Mouse (Mus musculus) E14TG2a.4 (cell line): ENCODE data around the gene Ube2l3.

Experiments
- H3K27me3 ChIP-seq: 2 replicates; pipeline ENCODE4 v1.6.1; 2014; ENCODE audit warnings: low read length, control low read depth; ENCODE audit not compliant: insufficient read depth
- H3K36me3 ChIP-seq: 2 replicates; pipeline ENCODE4 v1.6.1; 2014; ENCODE audit warnings: low read length, control low read depth; ENCODE audit not compliant: insufficient read depth
- H3K4me1 ChIP-seq: replicated peaks from 2 replicates; pipeline ENCODE4 v1.6.1; 2014; ENCODE audit warnings: low read depth, low read length, control low read depth
- H3K4me3 ChIP-seq: replicated peaks from 2 replicates; pipeline ENCODE4 v1.5.1; 2014; ENCODE audit warnings: mild to moderate bottlenecking, low read length
- H3K9me3 ChIP-seq: 2 replicates; pipeline ENCODE4 v1.6.1; 2014; ENCODE audit warnings: low read length, control low read depth
- CTCF ChIP-seq: conservative IDR thresholded peaks from 2 replicates; pipeline ENCODE4 v1.5.1; 2014; ENCODE audit warnings: low read length
- NANOG ChIP-seq: IDR thresholded peaks from 2 replicates; pipeline ENCODE4 v1.6.1; 2014; ENCODE audit warnings: borderline replicate concordance, low read length, mixed read lengths
- POU5F1 ChIP-seq: IDR thresholded peaks from 2 replicates; pipeline ENCODE4 v1.6.1; 2014; ENCODE audit warnings: low read length, borderline replicate concordance

Gene Ube2l3

DNA sequence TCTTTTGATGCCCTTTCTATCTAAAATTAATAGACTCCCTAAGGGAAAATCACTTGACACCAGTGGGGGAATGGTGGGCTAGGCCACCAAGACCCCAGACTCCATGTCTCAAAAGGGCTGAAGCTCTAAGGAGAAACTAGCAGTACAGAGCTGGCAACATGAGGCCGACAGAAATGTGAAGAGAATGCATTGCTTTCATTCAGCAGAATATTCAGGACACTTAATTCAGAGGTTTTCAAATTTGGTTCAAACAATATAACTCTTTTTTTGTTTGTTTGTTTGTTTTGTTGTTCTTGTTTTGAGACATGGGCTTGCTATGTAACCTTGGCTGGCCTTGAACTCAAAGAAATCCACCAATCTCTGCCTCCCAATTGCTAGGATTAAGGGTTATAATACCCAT lies at the start of gene Ube2l3:
Gene Ube2l3, minus strand, starts transcription at position 101 of the 400 bp plus-strand sequence.
- Histone ChIP-seq H3K4me1 (peaks cover 37% of the 10 kb centered on the region), H3K27me3 (peaks cover 12% of the 10 kb centered on the region), H3K9me3 (no peaks in the 10 kb centered on the region), H3K36me3 (peaks cover 21% of the 10 kb centered on the region), H3K4me3 (peak within 1 kb of the TSS; percentile 98)
- TF ChIP-seq POU5F1 = no peak
- no peak for TF ChIP-seq NANOG
- no peak for TF ChIP-seq CTCF

GRCm38 (mm10) chr16:17251539-17251938 lies 49.1 kb upstream of the Ube2l3 start:
- Histone ChIP-seq H3K4me1 (peaks cover 98% of the 10 kb centered on the region), H3K4me3 (peak overlapping the region; percentile 64), H3K9me3 (no peaks in the 10 kb centered on the region), H3K27me3 (no peaks in the 10 kb centered on the region), H3K36me3 (peaks cover 44% of the 10 kb centered on the region)
- TF ChIP-seq POU5F1 = no peak

- TF ChIP-seq CTCF (no peak), POU5F1 (no peak), NANOG (no peak)
- H3K4me1 ChIP-seq = peaks cover 100% of the 10 kb centered on the region
- H3K36me3 ChIP-seq = peaks cover 29% of the 10 kb centered on the region
- no peaks in the 10 kb centered on the region for H3K27me3 ChIP-seq
- 0 out of 2 replicates have a peak overlapping the region, but pooled peaks have one; percentile 10 for H3K4me3 ChIP-seq
- no peaks in the 10 kb centered on the region for H3K9me3 ChIP-seq
These were observed 46.7 kb upstream of the Ube2l3 start for GRCm38 (mm10) chr16:17249135-17249534.

- H3K4me3 ChIP-seq = 0 out of 2 replicates have a peak overlapping the region, but pooled peaks have one; percentile 5
- no peaks in the 10 kb centered on the region for H3K9me3 ChIP-seq
- peaks cover 23% of the 10 kb centered on the region for H3K36me3 ChIP-seq
- peaks cover 100% of the 10 kb centered on the region for H3K4me1 ChIP-seq
- TF ChIP-seq POU5F1 (no peak), CTCF (no peak), NANOG (no peak)
- H3K27me3 ChIP-seq = no peaks in the 10 kb centered on the region
These were observed 45.3 kb upstream of the Ube2l3 start for GRCm38 (mm10) chr16:17247727-17248126.

DNA sequence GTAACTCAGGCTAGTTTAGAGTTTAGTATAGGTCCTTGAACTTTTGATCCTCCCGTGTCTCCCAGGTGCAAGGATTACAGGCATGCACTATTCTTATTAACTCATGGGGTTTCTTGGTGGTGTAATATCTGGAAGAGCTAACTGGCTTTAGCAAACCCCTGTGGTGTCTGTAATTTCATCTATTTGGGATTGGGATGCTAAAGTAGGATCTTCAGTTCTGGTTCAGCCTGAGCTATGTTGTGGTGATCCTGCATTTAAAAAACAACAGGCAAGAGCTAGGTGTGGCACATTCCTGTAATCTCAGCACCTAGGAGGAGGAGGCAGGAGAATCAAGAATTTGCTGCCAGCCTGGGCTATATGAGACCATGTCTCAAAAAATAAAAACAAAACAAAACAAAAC lies 42.5 kb upstream of the Ube2l3 start:
- H3K9me3 ChIP-seq = no peaks in the 10 kb centered on the region
- TF ChIP-seq POU5F1 (no peak), NANOG (no peak), CTCF (no peak)
- H3K36me3 ChIP-seq = peaks cover 24% of the 10 kb centered on the region
- no peaks in the 10 kb centered on the region for H3K27me3 ChIP-seq
- peaks cover 99% of the 10 kb centered on the region for H3K4me1 ChIP-seq
- H3K4me3 ChIP-seq = peak overlapping the region; percentile 39

DNA sequence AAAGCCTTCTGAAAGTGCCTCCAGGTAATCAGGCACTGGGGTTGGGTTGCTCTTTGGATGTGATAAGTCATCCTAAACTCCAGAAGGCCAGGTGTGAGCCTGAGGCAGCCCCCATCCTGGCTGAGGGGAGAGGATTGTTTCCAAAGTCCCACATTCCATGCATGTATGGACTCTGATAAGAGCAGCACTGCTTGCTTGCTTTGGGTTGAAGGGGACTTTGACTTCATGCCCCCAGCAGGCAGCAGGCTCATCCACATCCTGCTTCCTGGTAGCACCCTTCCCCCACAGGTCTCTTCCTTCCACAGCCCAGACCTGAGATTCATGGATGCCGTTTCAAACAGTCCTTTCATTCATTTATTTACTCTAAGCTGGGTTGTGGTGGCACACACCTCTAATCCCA lies 41.3 kb upstream of the Ube2l3 start:
- no peaks in the 10 kb centered on the region for H3K9me3 ChIP-seq
- H3K4me3 ChIP-seq = peak overlapping the region; percentile 39
- no peaks in the 10 kb centered on the region for H3K27me3 ChIP-seq
- peaks cover 33% of the 10 kb centered on the region for H3K36me3 ChIP-seq
- TF ChIP-seq NANOG = no peak
- TF ChIP-seq POU5F1 = no peak
- no peak for TF ChIP-seq CTCF
- H3K4me1 ChIP-seq = peaks cover 99% of the 10 kb centered on the region

GRCm38 (mm10) chr16:17239409-17239808 lies 37.0 kb upstream of the Ube2l3 start:
- H3K4me3 ChIP-seq = no peak overlapping the region
- H3K36me3 ChIP-seq = peaks cover 41% of the 10 kb centered on the region
- no peak for TF ChIP-seq POU5F1
- no peak for TF ChIP-seq NANOG
- no peak for TF ChIP-seq CTCF
- no peaks in the 10 kb centered on the region for H3K27me3 ChIP-seq
- no peaks in the 10 kb centered on the region for H3K9me3 ChIP-seq
- peaks cover 99% of the 10 kb centered on the region for H3K4me1 ChIP-seq

- no peak for TF ChIP-seq NANOG
- TF ChIP-seq CTCF = no peak
- no peak for TF ChIP-seq POU5F1
- peaks cover 83% of the 10 kb centered on the region for H3K4me1 ChIP-seq
- H3K36me3 ChIP-seq = peaks cover 38% of the 10 kb centered on the region
- no peaks in the 10 kb centered on the region for H3K9me3 ChIP-seq
- no peaks in the 10 kb centered on the region for H3K27me3 ChIP-seq
- no peak overlapping the region for H3K4me3 ChIP-seq
These were observed 35.2 kb upstream of the Ube2l3 start for GRCm38 (mm10) chr16:17237634-17238033.

DNA sequence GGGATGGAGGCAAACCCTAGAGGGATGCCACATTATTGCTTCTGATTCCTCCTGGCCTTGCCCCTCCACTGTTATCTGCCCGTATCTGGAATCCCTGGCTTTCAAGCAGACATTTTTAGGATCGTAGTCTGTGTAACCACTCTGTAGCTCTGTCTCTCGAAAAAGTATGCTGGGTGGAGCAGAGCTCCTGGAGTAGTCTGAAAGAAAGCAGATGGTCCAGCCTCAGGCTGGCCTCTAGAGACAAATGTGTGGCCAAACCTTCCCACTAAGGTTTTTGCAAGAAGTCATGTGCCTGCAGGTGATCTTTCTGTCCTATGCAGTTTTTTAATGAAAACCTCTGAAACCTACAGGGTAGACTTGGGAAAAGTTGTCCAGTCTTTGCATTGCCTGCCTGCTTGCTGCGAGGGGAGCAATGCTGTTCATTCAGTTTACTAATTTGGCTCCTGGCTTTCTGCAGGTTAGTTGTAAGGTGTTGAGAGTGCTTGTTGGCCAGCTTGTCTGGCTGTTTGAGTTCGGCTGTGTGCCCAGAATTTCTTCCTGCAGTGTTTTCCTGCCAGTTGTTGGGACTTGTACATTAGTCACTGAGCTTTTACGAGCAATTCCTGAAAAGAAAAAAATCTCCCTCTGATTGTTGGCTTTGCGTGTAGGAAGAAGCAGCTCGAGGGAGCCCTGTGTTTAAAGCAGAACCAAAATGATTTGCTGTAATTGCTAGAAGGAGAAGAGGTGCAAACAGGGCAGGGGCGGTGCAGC lies 32.6 kb upstream of the Ube2l3 start:
- Histone ChIP-seq H3K36me3 (peaks cover 37% of the 10 kb centered on the region), H3K9me3 (no peaks in the 10 kb centered on the region), H3K27me3 (no peaks in the 10 kb centered on the region), H3K4me1 (peaks cover 65% of the 10 kb centered on the region), H3K4me3 (peak overlapping the region; percentile 97)
- no peak for TF ChIP-seq CTCF
- TF ChIP-seq POU5F1 = no peak
- no peak for TF ChIP-seq NANOG

DNA sequence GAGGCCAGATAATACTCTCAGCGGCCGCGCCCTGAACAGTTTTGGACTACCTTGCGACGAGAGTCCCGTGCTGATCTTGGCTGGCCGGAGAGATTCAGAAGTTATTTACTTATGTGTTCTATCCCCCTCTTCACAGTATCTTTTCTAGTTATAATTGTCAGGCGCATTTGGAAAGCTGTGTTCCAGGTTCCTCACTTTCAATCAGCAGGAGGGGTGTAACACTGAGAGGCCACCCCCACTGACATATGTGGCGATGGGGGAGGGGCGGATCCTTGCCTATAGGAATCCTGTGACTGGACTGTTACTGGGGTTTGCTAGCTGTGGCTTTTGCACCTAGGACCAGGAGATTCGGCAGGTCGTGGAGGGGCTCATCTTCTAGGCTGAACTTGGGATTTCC lies 32.0 kb upstream of the Ube2l3 start:
- TF ChIP-seq CTCF = no peak
- TF ChIP-seq NANOG = no peak
- peaks cover 59% of the 10 kb centered on the region for H3K4me1 ChIP-seq
- H3K9me3 ChIP-seq = no peaks in the 10 kb centered on the region
- peak overlapping the region; percentile 97 for H3K4me3 ChIP-seq
- H3K27me3 ChIP-seq = peaks cover 2% of the 10 kb centered on the region; the same call in 1 of the 2 replicates
- H3K36me3 ChIP-seq = peaks cover 31% of the 10 kb centered on the region
